Mouse (Mus musculus): Measurements from ENCODE around the gene Spata46.

GRCm38 (mm10) chr1:170302456-170302855 lies 6.1 kb upstream of the Spata46 start:
- TF ChIP-seq POLR2A (IDR thresholded peaks at IDR 0.05; ENCODE audit: low read depth, low read length) = no peak
- no peak for TF ChIP-seq CTCF (conservative IDR thresholded peaks at IDR 0.05 in 1 of 2, IDR thresholded peaks at IDR 0.05 in 1 of 2; ENCODE audit: low read depth in 2 of 2, low read length in 2 of 2)
- no peak for TF ChIP-seq MAFK (IDR thresholded peaks at IDR 0.05; ENCODE audit: insufficient replicate concordance, low read length)
- no peak for TF ChIP-seq GABPA (IDR thresholded peaks at IDR 0.05; ENCODE audit: insufficient replicate concordance, low read depth, low read length)
- no peak for TF ChIP-seq NELFE (IDR thresholded peaks at IDR 0.05; ENCODE audit: low read depth, low read length)
- TF ChIP-seq ELF1 (IDR thresholded peaks at IDR 0.05; ENCODE audit: low read depth, low read length) = no peak
- no peak for TF ChIP-seq HCFC1 (IDR thresholded peaks at IDR 0.05; ENCODE audit: low read depth, low read length)
- TF ChIP-seq UBTF (IDR thresholded peaks at IDR 0.05; ENCODE audit: low read depth, low read length) = no peak
- no peak for TF ChIP-seq TCF12 (IDR thresholded peaks at IDR 0.05; ENCODE audit: low read depth, low read length)
- no peak for TF ChIP-seq E2F4 (IDR thresholded peaks at IDR 0.05; ENCODE audit: insufficient replicate concordance, low read depth, low read length)
- no peak for TF ChIP-seq CHD2 (IDR thresholded peaks at IDR 0.05; ENCODE audit: low read length)
- no peak for TF ChIP-seq MAZ (IDR thresholded peaks at IDR 0.05; ENCODE audit: low read depth, low read length)

Data from CH12.LX (cell line).